Mouse (Mus musculus) stomach, embryonic 14.5 days (tissue): Measurements from ENCODE around the gene Plekha5. TPM values are rescaled to one million over a fixed set of nuclear protein-coding genes. Genes with fewer than 3 reads are reported as not detected.
"Not testable (repeated sequence)": the region's sequence is repeated elsewhere in the genome, so short reads cannot be mapped to it uniquely, and the experiment has no call there.

Experiments used
- ATAC-seq: fragments of 200-750 bp; cut with Nextera tagmentation; 2 replicates; pipeline ENCODE4 v1.8.0; 2017; ENCODE audit warnings: low read depth, moderate TSS enrichment; ENCODE audit not compliant: insufficient number of reproducible peaks, insufficient read depth, low FRiP score
- H3K27ac ChIP-seq: fragments of 300-500 bp; sonication (generic); 2 replicates; pipeline ENCODE4 v1.5.1; 2014; ENCODE audit warnings: mild to moderate bottlenecking, low read length, moderate library complexity, mixed read lengths
- H3K27me3 ChIP-seq: fragments of 300-500 bp; sonication (generic); 2 replicates; pipeline ENCODE4 v1.6.1; 2014; ENCODE audit warnings: low read length, control low read depth, mixed read lengths; ENCODE audit not compliant: control insufficient read depth, insufficient read depth
- H3K36me3 ChIP-seq: fragments of 300-500 bp; sonication (generic); 2 replicates; pipeline ENCODE4 v1.6.1; 2014; ENCODE audit warnings: mild to moderate bottlenecking, control low read depth, low read length, moderate library complexity, mixed read lengths; ENCODE audit not compliant: control insufficient read depth, insufficient read depth
- H3K4me1 ChIP-seq: fragments of 300-500 bp; sonication (generic); 2 replicates; pipeline ENCODE4 v1.6.1; 2014; ENCODE audit warnings: low read length, control low read depth, mixed read lengths; ENCODE audit not compliant: control insufficient read depth, insufficient read depth
- H3K4me2 ChIP-seq: fragments of 300-500 bp; sonication (generic); replicated peaks from 2 replicates; pipeline ENCODE4 v1.6.1; 2014; ENCODE audit warnings: low read depth, low read length, control low read depth
- H3K4me3 ChIP-seq: fragments of 300-500 bp; sonication (generic); 2 replicates; pipeline ENCODE4 v1.5.1; 2014; ENCODE audit warnings: low read depth, low read length, control low read depth
- H3K9ac ChIP-seq: fragments of 300-500 bp; sonication (generic); replicated peaks from 2 replicates; pipeline ENCODE4 v1.6.1; 2014; ENCODE audit warnings: low read depth, mild to moderate bottlenecking, control low read depth, low read length, moderate library complexity, mixed read lengths
- H3K9me3 ChIP-seq: fragments of 300-500 bp; sonication (generic); 2 replicates; pipeline ENCODE4 v1.6.1; 2016; ENCODE audit warnings: low read depth, low read length, control low read depth; ENCODE audit not compliant: control insufficient read depth
- WGBS: fragments of 180-500 bp; shearing (Covaris S2); extraction: QIAGEN DNeasy Blood & Tissue Kit; methylation state at CpG from one replicate; pipeline ENCODE4 v1.1.7; 2014; 5-methylcytosine and 5-hydroxymethylcytosine counted together
- polyA plus RNA-seq: library from polyadenylated mRNA; unstranded; fragments of >200 nt; fragmentation: Nextera tagmentation; extraction: Ambion mirVana; gene quantifications from 2 replicates; pipeline ENCODE4 v1.2.1, GENCODE M21; 2014

The Plekha5 gene
- polyA plus RNA-seq, 1 experiment from 2014 or later, result 67.3 TPM

- H3K9ac ChIP-seq, H3K4me2 ChIP-seq, H3K9me3 ChIP-seq, H3K27me3 ChIP-seq, H3K4me1 ChIP-seq, H3K27ac ChIP-seq, H3K4me3 ChIP-seq, ATAC-seq: not testable (repeated sequence)
- 85% methylated on average over 1 of the region's 1 CpGs for WGBS
- H3K36me3 ChIP-seq, result peaks cover 21% of the 10 kb centered on the region
Measured at GRCm38 (mm10) chr6:140532858-140533257, 109.0 kb downstream of the Plekha5 start.

GRCm38 (mm10) chr6:140533606-140534005 lies 109.8 kb downstream of the Plekha5 start:
- Histone ChIP-seq H3K27me3 (no peaks in the 10 kb centered on the region), H3K9me3 (no peaks in the 10 kb centered on the region), H3K4me1 (no peaks in the 10 kb centered on the region), H3K9ac (no peak overlapping the region), H3K4me2 (no peak overlapping the region), H3K36me3 (peaks cover 21% of the 10 kb centered on the region), H3K4me3 (no peak overlapping the region), H3K27ac (no peak overlapping the region)
- ATAC-seq, result no peak
- 94% methylated on average over 5 of the region's 5 CpGs for WGBS

GRCm38 (mm10) chr6:140535504-140535903 lies 111.7 kb downstream of the Plekha5 start:
- 71% methylated on average over 8 of the region's 8 CpGs for WGBS
- no peak for ATAC-seq
- Histone ChIP-seq H3K9me3 (no peaks in the 10 kb centered on the region), H3K9ac (no peak overlapping the region), H3K27me3 (no peaks in the 10 kb centered on the region), H3K4me3 (no peak overlapping the region), H3K4me2 (no peak overlapping the region), H3K36me3 (peaks cover 21% of the 10 kb centered on the region), H3K27ac (no peak overlapping the region), H3K4me1 (no peaks in the 10 kb centered on the region)

GRCm38 (mm10) chr6:140541919-140542318 lies 118.1 kb downstream of the Plekha5 start:
- 95% methylated on average over 3 of the region's 3 CpGs for WGBS
- no peak for ATAC-seq
- peaks cover 22% of the 10 kb centered on the region for H3K36me3 ChIP-seq

GRCm38 (mm10) chr6:140543005-140543794 lies 119.3 kb downstream of the Plekha5 start:
- H3K27me3 ChIP-seq, result no peaks in the 10 kb centered on the region
- no peak for ATAC-seq
- H3K36me3 ChIP-seq, result peaks cover 18% of the 10 kb centered on the region
- WGBS, result 85% methylated on average over 11 of the region's 11 CpGs
- no peak overlapping the region for H3K27ac ChIP-seq
- H3K9me3 ChIP-seq, result no peaks in the 10 kb centered on the region
- no peak overlapping the region for H3K4me3 ChIP-seq
- no peak overlapping the region for H3K9ac ChIP-seq
- H3K4me1 ChIP-seq, result 0 out of 2 replicates have a peak, but pooled peaks cover 3% of the 10 kb centered on the region
- H3K4me2 ChIP-seq, result no peak overlapping the region

More at GRCm38 (mm10) chr6:140541919-140542318, 118.1 kb downstream of the Plekha5 start:
- Histone ChIP-seq H3K9ac (no peak overlapping the region), H3K4me2 (no peak overlapping the region), H3K27ac (no peak overlapping the region), H3K9me3 (no peaks in the 10 kb centered on the region), H3K27me3 (no peaks in the 10 kb centered on the region), H3K4me1 (0 out of 2 replicates have a peak, but pooled peaks cover 3% of the 10 kb centered on the region), H3K4me3 (no peak overlapping the region)

GRCm38 (mm10) chr6:140546095-140546494 lies 122.2 kb downstream of the Plekha5 start:
- Histone ChIP-seq H3K4me2 (no peak overlapping the region), H3K9ac (no peak overlapping the region), H3K4me1 (0 out of 2 replicates have a peak, but pooled peaks cover 3% of the 10 kb centered on the region), H3K27ac (no peak overlapping the region), H3K9me3 (no peaks in the 10 kb centered on the region), H3K27me3 (no peaks in the 10 kb centered on the region), H3K4me3 (no peak overlapping the region), H3K36me3 (peaks cover 26% of the 10 kb centered on the region)
- 86% methylated on average over 8 of the region's 8 CpGs for WGBS
- ATAC-seq, result no peak

- Histone ChIP-seq H3K27me3 (no peaks in the 10 kb centered on the region), H3K9me3 (no peaks in the 10 kb centered on the region), H3K27ac (no peak overlapping the region), H3K36me3 (peaks cover 28% of the 10 kb centered on the region), H3K4me3 (no peak overlapping the region), H3K9ac (no peak overlapping the region), H3K4me2 (no peak overlapping the region), H3K4me1 (0 out of 2 replicates have a peak, but pooled peaks cover 3% of the 10 kb centered on the region)
- WGBS, result 51% methylated on average over 12 of the region's 12 CpGs
- ATAC-seq, result no peak; the same call in 1 of the 2 replicates
Measured at GRCm38 (mm10) chr6:140546648-140547201, 122.9 kb downstream of the Plekha5 start.

GRCm38 (mm10) chr6:140547203-140547944 lies 123.5 kb downstream of the Plekha5 start:
- no peaks in the 10 kb centered on the region for H3K27me3 ChIP-seq
- 0 out of 2 replicates have a peak, but pooled peaks cover 3% of the 10 kb centered on the region for H3K4me1 ChIP-seq
- ATAC-seq, result no peak
- H3K27ac ChIP-seq, result no peak overlapping the region
- H3K4me3 ChIP-seq, result no peak overlapping the region
- peaks cover 32% of the 10 kb centered on the region for H3K36me3 ChIP-seq
- H3K4me2 ChIP-seq, result no peak overlapping the region
- H3K9ac ChIP-seq, result no peak overlapping the region
- WGBS, result 75% methylated on average over 11 of the region's 11 CpGs
- no peaks in the 10 kb centered on the region for H3K9me3 ChIP-seq
